Mouse (Mus musculus) cerebellum, adult 9-11 months (tissue): ENCODE measurements around the gene Cwh43.
A peak's percentile ranks its signal among the peaks of the same experiment; 100 is the strongest.
"Not testable (repeated sequence)": the region's sequence is repeated elsewhere in the genome, so short reads cannot be mapped to it uniquely, and the experiment has no call there.

Experiments
- DNase-seq: peaks from one replicate; pipeline ENCODE4 v3.0.0; 2022

The Cwh43 gene

GRCm38 (mm10) chr5:73482381-73482780 is 76.5 kb downstream of the Cwh43 start:
- not testable (repeated sequence) for DNase-seq

GRCm38 (mm10) chr5:73484016-73484615 is 78.2 kb downstream of the Cwh43 start:
- DNase-seq: no peak

- DNase-seq: no peak
These were observed 80.6 kb downstream of the Cwh43 start for GRCm38 (mm10) chr5:73486451-73486850.

DNA sequence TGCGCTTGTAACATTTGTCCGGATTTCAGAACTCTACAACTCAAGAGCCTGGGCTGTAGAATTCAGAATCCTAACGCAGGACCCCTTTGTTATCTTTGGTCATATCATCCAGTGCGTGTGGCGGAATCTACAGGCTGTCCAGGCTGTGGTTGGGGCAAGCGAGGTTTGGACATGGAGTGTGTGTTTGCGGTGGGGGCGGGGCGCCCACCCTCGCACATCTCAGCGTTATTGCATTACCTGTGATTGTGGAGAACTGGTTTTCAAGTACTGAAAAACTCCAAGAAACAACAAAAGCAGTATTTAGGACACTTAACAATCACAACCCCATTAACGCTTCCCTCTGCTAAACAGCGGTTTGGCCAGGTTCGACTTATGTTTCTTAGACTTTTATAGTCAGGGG is 84.0 kb downstream of the Cwh43 start:
- DNase-seq: peak; percentile 58

DNA sequence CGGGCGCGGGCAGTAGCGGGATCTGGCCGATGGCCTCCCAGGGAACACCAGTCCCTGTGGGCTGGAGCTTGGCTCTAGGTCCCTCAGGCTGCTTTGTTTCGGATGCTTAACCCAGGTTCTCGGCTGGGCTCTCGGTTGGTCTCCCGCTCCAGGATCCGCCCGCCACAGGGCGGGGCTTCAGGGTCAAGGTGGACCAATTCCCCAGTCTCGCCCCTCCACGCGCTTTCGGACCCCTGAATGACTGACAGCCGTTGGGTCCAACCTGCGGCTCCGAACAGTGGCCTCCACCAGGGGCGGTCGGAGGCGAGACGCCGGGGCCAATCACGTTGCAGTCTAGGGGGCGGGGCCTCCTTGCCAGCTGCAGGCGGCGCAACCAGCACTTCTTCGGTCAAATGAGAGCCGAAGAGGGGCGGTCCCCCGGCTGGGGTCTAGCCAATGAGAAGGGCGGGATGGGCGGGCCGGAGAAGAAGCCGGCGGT is 84.8 kb downstream of the Cwh43 start:
- DNase-seq: peak; percentile 100

DNA sequence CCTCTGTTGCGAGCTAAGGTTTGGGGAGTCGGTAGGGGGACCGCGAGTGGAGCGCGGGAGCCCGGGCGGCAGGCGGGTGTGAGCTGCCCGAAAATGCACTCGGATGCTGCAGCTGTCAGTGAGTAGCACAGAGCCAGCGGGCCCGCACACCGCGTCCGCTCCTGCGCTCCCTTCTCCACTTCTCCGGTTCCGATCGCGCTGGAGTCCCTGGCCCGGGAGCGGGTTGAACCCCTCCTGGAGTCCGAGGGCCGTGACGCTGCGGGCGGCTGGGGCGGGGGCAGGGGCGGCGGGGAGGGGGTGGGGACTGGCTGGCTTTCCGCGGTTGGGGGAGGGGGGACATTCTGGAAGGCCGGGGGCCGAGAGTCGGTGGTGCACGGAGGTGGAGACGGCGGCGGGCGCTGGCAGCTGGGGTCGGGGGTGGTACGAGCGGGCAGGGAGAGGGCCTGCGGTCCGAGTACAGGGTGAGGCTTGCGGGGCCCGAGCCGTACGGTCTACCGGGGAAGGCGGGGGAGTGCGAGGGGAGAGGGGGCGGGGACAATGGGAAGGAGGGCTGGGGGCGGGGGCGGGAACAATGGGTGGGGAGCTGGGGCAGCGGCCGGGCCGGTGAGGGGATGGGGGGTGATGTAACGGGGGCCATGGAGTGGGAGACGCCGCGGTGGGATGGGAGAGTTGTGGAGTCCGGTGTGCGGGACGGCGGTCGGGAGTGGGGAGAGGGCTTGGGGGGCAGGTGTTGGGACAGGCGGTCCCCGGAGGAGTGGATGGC is 85.4 kb downstream of the Cwh43 start:
- DNase-seq: peak; percentile 78

DNA sequence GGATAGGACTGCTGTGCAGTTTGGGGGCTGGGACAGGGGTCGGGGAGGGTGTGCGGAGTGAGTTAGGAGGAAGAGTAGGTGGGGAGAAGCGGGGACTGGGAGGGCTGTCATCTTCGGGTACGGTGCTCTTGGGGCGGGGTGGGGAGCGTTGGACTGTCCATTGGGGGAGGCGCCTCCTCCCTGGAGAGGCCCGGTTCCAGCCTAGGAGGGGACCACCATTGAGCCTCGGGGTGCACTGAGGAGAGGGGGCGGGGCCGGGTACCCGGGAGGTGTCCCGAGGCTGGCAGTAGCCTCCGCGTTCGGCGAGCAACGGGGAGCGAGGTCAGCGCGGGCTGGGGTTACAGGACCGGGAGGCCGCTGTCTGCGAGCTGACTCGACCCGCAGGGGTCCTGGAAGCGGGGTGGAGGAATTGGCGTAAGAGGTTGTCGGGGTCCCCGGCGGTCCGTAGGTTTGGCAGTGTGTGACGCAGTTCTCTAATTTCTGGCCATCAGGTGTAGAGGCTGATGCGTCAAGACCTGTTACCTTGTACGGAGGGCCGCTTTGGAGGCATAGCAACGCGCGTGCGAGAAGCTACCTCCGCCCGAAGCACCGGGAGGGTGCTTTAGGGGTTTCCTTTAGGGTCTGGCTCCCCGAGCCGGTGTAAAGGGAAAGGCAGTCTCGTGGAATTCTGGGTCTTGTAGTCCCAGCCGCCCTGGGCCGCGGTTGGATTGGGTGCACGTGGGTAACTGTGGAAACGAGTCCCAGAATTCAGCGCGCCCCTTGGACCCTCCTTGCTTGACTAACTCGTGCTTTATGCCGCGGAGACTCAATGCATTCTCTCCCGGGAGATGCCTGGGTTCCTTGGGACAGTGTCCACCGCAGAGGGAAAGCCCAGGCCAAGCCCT is 86.2 kb downstream of the Cwh43 start:
- peak; percentile 90 for DNase-seq

DNA sequence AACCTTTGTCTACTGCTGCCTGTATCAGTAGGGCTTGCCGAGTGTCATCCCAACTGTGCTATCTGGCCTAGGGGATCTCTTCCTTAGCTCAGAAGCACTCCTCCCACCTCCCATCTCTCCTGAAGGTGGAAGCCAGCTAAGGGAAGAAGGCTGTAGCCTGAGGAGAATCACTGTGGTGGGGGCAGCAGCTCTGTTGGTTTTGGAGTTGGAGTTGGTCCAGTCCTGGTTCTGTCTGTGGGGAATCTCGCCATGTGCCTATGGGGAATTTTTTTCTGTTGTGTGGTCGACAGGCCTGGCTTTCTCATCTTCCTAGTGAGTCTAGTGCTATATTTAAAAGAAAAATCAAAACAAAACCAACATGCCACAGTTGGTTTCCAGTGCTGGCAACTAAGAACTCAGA is 91.5 kb downstream of the Cwh43 start:
- no peak for DNase-seq

- DNase-seq: no peak
These were observed 92.7 kb downstream of the Cwh43 start for GRCm38 (mm10) chr5:73498559-73498958.

DNA sequence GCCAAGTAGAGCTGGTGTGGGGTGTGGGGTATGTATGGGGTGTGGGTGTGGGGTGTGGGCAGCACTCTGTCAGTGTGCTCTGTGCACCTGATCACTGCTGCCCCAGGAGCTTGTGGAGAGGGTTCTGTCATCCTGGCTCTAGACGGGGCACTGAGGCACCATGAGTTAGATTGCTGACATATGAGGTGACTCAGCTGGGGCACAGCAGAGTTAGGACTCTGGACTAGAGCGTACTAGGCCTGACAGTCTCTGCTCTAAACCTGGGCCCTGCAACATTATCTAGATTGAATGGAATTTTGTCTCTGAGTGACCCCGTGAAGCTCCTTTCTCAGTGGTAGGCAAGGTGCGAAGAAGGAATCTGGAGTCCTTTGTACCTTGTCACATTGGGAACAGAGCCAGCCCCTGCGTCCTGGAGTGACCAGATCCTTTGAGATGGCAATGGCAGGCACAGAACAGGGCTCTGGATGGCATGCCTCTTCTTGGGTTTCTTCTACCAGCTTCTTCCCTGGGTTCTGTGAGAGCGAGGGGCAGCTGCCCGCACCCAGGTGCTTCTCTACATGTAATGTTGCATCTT is 95.1 kb downstream of the Cwh43 start:
- no peak for DNase-seq

DNA sequence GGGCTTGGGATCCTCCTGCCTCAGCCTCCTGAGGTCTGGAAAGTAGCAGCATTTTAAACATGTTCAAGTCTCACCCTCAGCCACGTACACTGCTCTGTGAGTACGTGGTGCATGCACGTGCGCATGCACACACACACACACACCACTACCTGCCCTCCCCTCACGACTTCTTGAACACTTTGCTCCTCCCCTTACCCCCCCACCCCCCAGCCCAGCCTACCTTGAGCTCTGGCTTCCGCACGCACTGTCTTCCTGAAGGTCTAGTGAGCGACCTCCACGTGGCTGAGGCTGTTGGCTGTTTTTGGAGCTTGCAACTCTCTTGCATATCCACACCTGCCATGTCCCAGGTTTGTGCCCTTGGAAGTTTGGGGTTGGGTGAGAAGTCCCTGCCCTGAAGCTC is 96.5 kb downstream of the Cwh43 start:
- DNase-seq: no peak
